Mouse (Mus musculus): Measurements from ENCODE around the gene Smco3. TPM values are rescaled to one million over a fixed set of nuclear protein-coding genes. Genes with fewer than 3 reads are reported as not detected.

The Smco3 gene
- polyA plus RNA-seq, 1 experiment from 2014 or later: not detected

DNA sequence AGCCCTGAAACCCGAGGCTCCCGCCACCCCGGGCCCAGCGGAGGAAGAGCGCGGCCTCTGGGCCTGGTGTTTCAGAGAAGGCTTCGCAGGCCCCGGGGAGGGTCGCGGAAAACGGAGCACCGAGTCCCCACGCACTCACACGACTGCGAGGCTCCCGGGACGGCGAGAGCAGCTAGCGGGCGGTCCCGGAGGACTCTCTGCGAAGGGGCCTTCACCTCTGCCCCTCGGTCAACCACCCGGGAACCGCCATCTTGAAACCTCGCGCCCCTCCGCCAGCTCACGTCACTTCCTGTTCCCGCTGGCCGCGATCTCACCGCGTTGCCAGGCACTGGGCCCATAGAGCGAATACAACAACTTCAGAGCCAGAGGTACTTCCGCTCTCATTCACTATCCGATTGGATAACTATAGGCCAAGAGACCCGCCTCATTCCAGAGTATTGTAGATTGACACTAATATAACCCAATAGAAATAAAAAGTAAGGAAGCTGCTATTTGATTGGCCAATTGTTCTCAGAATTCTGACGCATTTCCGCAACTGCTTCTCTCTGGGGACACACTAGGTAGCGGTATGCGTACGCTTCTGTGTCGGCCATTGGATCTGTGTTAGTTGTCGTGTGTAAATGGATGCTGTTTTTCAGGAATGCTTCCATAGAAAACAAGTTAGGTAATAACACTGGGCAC lies 7.2 kb downstream of the Smco3 start, which contains the start of gene Wbp11:
Gene Wbp11, minus strand, starts transcription at position 353 of the 681 bp plus-strand sequence.
- ATAC-seq (ENCODE audit: insufficient number of reproducible peaks, insufficient read depth, low FRiP score, low read depth): peak; percentile 100
- Histone ChIP-seq H3K4me1 (ENCODE audit: control insufficient read depth in 2 of 2, insufficient read depth in 2 of 2, low read length in 2 of 2) (peaks cover 0 to 9% of the 10 kb centered on the region in 2 experiments; a peak in 2 of 4 replicates), H3K27me3 (ENCODE audit: control insufficient read depth, insufficient read depth, low read length) (no peaks in the 10 kb centered on the region), H3K27ac (replicated peaks in 1 of 2; ENCODE audit: control insufficient read depth in 1 of 2, insufficient read depth in 1 of 2, low read depth in 2 of 2, low read length in 2 of 2) (peak within 1 kb of the TSS; percentile 77 to 79), H3K4me2 (ENCODE audit: low read length) (peak within 1 kb of the TSS; percentile 90), H3K36me3 (ENCODE audit: control insufficient read depth, insufficient read depth, low read length) (peaks cover 26% of the 10 kb centered on the region), H3K9ac (ENCODE audit: low read length) (peak within 1 kb of the TSS; percentile 99), H3K4me3 (ENCODE audit: control insufficient read depth in 1 of 2, insufficient read depth in 1 of 2, low read depth in 1 of 2, low read length in 2 of 2) (peak within 1 kb of the TSS; percentile 72 to 97), H3K9me3 (ENCODE audit: control insufficient read depth, low read length) (no peaks in the 10 kb centered on the region)
- under 1% methylated on average over 45 of the region's 45 CpGs for WGBS

DNA sequence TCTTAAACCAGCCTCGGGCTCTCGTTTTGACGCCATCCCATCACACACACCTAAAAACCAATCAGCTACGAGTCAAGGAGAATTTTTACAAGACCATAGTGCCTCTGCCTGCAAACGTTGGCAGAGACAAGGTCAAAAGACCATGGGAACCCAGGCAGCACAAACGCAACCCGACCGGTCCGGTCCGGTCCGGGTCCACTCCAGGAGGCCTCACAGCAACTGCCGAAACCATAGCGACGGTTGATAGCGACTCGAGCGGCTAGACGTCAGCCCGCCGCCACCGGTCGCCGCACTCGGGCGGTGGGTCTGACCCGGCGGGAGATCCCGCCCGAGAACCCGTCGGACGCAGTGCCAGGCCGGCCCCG lies 7.8 kb downstream of the Smco3 start, which contains the start of gene BC049715:
Gene BC049715, plus strand, starts transcription at position 111 of the 365 bp plus-strand sequence.
- peak within 1 kb of the TSS; percentile 99 for H3K9ac ChIP-seq (ENCODE audit: low read length)
- peak; percentile 16; the same call in 1 of the 2 replicates for ATAC-seq (ENCODE audit: insufficient number of reproducible peaks, insufficient read depth, low FRiP score, low read depth)
- H3K4me2 ChIP-seq (ENCODE audit: low read length): peak within 1 kb of the TSS; percentile 90
- under 1% methylated on average over 34 of the region's 34 CpGs for WGBS
- peak within 1 kb of the TSS; percentile 77 to 79 for H3K27ac ChIP-seq (replicated peaks in 1 of 2; ENCODE audit: control insufficient read depth in 1 of 2, insufficient read depth in 1 of 2, low read depth in 2 of 2, low read length in 2 of 2)
- H3K27me3 ChIP-seq (ENCODE audit: control insufficient read depth, insufficient read depth, low read length): no peaks in the 10 kb centered on the region
- H3K4me3 ChIP-seq (ENCODE audit: control insufficient read depth in 1 of 2, insufficient read depth in 1 of 2, low read depth in 1 of 2, low read length in 2 of 2): peak within 1 kb of the TSS; percentile 72 to 97
- peaks cover 0 to 9% of the 10 kb centered on the region in 2 experiments; a peak in 2 of 4 replicates for H3K4me1 ChIP-seq (ENCODE audit: control insufficient read depth in 2 of 2, insufficient read depth in 2 of 2, low read length in 2 of 2)
- peaks cover 31% of the 10 kb centered on the region for H3K36me3 ChIP-seq (ENCODE audit: control insufficient read depth, insufficient read depth, low read length)
- H3K9me3 ChIP-seq (ENCODE audit: control insufficient read depth, low read length): no peaks in the 10 kb centered on the region

DNA sequence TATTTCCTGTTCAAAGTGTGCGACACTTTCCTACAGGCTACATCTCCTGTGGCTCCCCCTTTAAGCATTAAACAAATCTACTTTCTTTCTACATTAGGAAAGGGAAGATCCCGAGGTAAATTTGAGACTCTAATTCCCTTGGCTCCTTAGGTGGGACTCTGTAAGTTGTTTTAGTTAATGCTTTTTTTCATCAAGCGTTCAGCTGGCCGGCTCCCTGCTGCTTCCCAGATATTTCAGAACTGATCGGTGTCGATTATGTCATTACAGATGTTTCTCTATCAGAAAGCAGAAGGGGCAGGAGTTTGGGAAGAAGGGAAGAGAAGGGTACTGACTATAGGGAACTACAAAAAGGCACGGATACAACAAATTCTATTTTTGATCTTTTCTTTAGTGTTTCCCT lies 8.1 kb downstream of the Smco3 start:
- H3K4me1 ChIP-seq (ENCODE audit: control insufficient read depth in 2 of 2, insufficient read depth in 2 of 2, low read length in 2 of 2): peaks cover 0 to 9% of the 10 kb centered on the region in 2 experiments; a peak in 2 of 4 replicates
- no peaks in the 10 kb centered on the region for H3K9me3 ChIP-seq (ENCODE audit: control insufficient read depth, low read length)
- H3K27ac ChIP-seq (replicated peaks in 1 of 2; ENCODE audit: control insufficient read depth in 1 of 2, insufficient read depth in 1 of 2, low read depth in 2 of 2, low read length in 2 of 2): peak overlapping the region in 1 of 2 experiments; percentile 79; a peak in 2 of 4 replicates
- H3K4me2 ChIP-seq (ENCODE audit: low read length): peak overlapping the region; percentile 90
- peak overlapping the region; percentile 72 to 97 for H3K4me3 ChIP-seq (ENCODE audit: control insufficient read depth in 1 of 2, insufficient read depth in 1 of 2, low read depth in 1 of 2, low read length in 2 of 2)
- 13% methylated on average over 7 of the region's 7 CpGs for WGBS
- no peaks in the 10 kb centered on the region for H3K27me3 ChIP-seq (ENCODE audit: control insufficient read depth, insufficient read depth, low read length)
- H3K9ac ChIP-seq (ENCODE audit: low read length): peak overlapping the region; percentile 99
- no peak for ATAC-seq (ENCODE audit: insufficient number of reproducible peaks, insufficient read depth, low FRiP score, low read depth)
- peaks cover 35% of the 10 kb centered on the region for H3K36me3 ChIP-seq (ENCODE audit: control insufficient read depth, insufficient read depth, low read length)

DNA sequence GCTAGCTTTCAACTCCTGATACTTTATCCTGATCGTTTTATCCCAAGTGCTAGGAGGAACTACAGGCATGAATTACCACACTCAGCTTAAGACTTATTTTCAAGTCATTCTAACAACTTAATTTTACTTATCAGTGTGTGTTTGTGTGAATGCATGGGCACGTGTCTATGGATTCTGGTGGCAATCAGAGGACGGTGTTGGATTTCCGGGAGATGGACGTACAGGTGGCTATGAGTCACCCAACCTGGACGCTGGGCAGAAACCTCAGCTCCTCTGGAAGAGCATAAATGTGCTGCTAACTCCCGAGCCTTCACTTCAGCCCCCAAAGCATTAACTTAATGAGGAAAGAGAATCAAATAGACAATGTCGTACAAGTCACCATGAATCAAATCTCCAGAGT lies 10.3 kb downstream of the Smco3 start:
- H3K4me3 ChIP-seq (ENCODE audit: control insufficient read depth in 1 of 2, insufficient read depth in 1 of 2, low read depth in 1 of 2, low read length in 2 of 2): no peak overlapping the region
- no peak for ATAC-seq (ENCODE audit: insufficient number of reproducible peaks, insufficient read depth, low FRiP score, low read depth)

DNA sequence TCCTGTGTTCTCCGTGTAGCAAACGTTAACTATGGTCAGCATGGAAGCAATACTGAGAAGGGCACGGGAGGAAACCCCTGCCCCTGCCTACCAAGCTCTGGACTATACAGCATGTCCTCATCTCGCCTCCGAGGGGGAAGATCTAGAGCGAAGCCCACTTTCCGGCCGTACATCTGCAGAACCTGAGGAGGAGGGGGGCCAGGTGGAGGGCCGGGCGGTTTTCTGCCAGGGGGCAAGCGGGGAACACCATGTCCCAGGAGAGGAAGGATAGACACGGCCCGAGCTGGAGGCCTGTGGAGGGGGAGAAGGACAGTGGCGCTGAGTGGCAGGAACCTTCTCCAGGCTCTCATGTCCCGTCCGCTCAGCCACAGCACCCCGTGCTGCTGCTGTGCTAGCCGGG lies 14.2 kb downstream of the Smco3 start:
- H3K4me1 ChIP-seq (ENCODE audit: control insufficient read depth in 2 of 2, insufficient read depth in 2 of 2, low read length in 2 of 2): peaks cover 2 to 11% of the 10 kb centered on the region in 2 experiments; a peak in 3 of 4 replicates
- H3K36me3 ChIP-seq (ENCODE audit: control insufficient read depth, insufficient read depth, low read length): peaks cover 95% of the 10 kb centered on the region
- no peaks in the 10 kb centered on the region for H3K27me3 ChIP-seq (ENCODE audit: control insufficient read depth, insufficient read depth, low read length)
- no peaks in the 10 kb centered on the region for H3K9me3 ChIP-seq (ENCODE audit: control insufficient read depth, low read length)
- ATAC-seq (ENCODE audit: insufficient number of reproducible peaks, insufficient read depth, low FRiP score, low read depth): no peak; the same call in 1 of the 2 replicates
- 83% methylated on average over 18 of the region's 18 CpGs for WGBS
- H3K4me3 ChIP-seq (ENCODE audit: control insufficient read depth in 1 of 2, insufficient read depth in 1 of 2, low read depth in 1 of 2, low read length in 2 of 2): no peak overlapping the region
- H3K9ac ChIP-seq (ENCODE audit: low read length): 0 out of 2 replicates have a peak overlapping the region, but pooled peaks have one; percentile 25
- no peak overlapping the region for H3K27ac ChIP-seq (replicated peaks in 1 of 2; ENCODE audit: control insufficient read depth in 1 of 2, insufficient read depth in 1 of 2, low read depth in 2 of 2, low read length in 2 of 2)
- H3K4me2 ChIP-seq (ENCODE audit: low read length): no peak overlapping the region

More for the DNA sequence above, 10.3 kb downstream of the Smco3 start:
- H3K27me3 ChIP-seq (ENCODE audit: control insufficient read depth, insufficient read depth, low read length): no peaks in the 10 kb centered on the region
- no peak overlapping the region for H3K9ac ChIP-seq (ENCODE audit: low read length)
- H3K36me3 ChIP-seq (ENCODE audit: control insufficient read depth, insufficient read depth, low read length): peaks cover 56% of the 10 kb centered on the region
- H3K27ac ChIP-seq (replicated peaks in 1 of 2; ENCODE audit: control insufficient read depth in 1 of 2, insufficient read depth in 1 of 2, low read depth in 2 of 2, low read length in 2 of 2): no peak overlapping the region
- peaks cover 2 to 20% of the 10 kb centered on the region in 2 experiments; a peak in 3 of 4 replicates for H3K4me1 ChIP-seq (ENCODE audit: control insufficient read depth in 2 of 2, insufficient read depth in 2 of 2, low read length in 2 of 2)
- H3K9me3 ChIP-seq (ENCODE audit: control insufficient read depth, low read length): no peaks in the 10 kb centered on the region
- 88% methylated on average over 8 of the region's 8 CpGs for WGBS
- H3K4me2 ChIP-seq (ENCODE audit: low read length): no peak overlapping the region

DNA sequence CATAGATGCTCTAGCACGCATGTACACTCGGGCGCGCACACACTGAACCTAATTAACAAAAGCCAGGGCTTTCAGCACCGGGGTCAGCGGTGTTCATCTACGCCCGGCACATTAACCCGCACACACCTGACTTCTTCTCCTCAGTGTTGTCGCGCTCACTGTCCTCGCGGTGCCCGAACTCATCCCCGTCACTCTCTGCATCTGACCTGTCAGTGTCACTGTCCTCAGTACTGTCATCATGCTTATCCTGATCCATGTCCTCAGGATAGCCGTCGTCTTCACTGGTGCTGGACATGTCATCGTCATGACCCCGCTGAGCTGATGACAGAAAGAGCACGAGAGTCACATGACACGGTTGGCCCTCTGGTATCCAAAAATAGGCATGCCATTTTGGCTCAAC lies 14.9 kb downstream of the Smco3 start:
- H3K4me1 ChIP-seq (ENCODE audit: control insufficient read depth in 2 of 2, insufficient read depth in 2 of 2, low read length in 2 of 2): peaks cover 2 to 11% of the 10 kb centered on the region in 2 experiments; a peak in 3 of 4 replicates
- WGBS: 64% methylated on average over 21 of the region's 21 CpGs
- no peak overlapping the region for H3K9ac ChIP-seq (ENCODE audit: low read length)
- peaks cover 97% of the 10 kb centered on the region for H3K36me3 ChIP-seq (ENCODE audit: control insufficient read depth, insufficient read depth, low read length)
- H3K27me3 ChIP-seq (ENCODE audit: control insufficient read depth, insufficient read depth, low read length): no peaks in the 10 kb centered on the region
- H3K9me3 ChIP-seq (ENCODE audit: control insufficient read depth, low read length): no peaks in the 10 kb centered on the region
- H3K4me3 ChIP-seq (ENCODE audit: control insufficient read depth in 1 of 2, insufficient read depth in 1 of 2, low read depth in 1 of 2, low read length in 2 of 2): no peak overlapping the region
- no peak overlapping the region for H3K4me2 ChIP-seq (ENCODE audit: low read length)
- ATAC-seq (ENCODE audit: insufficient number of reproducible peaks, insufficient read depth, low FRiP score, low read depth): no peak
- no peak overlapping the region for H3K27ac ChIP-seq (replicated peaks in 1 of 2; ENCODE audit: control insufficient read depth in 1 of 2, insufficient read depth in 1 of 2, low read depth in 2 of 2, low read length in 2 of 2)

DNA sequence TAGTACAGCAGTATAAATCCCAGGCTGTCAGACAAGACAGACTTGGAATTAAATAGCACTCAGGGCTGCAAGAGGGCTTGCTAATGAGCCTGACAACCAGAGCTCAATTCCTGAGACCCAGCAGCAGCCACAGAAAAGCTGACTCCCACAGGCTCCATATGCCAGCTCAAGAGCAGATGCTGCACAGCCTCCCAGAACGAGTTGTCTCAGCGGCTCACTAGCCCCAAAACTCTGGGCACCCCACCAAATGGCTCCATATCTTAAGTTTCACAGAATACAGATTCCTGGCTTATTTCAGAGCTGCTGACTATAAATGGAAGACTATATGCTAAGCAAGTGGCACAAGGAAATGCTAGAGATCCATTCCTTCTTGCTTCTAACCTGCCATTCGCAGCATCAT lies 17.7 kb downstream of the Smco3 start:
- Histone ChIP-seq H3K27ac (replicated peaks in 1 of 2; ENCODE audit: control insufficient read depth in 1 of 2, insufficient read depth in 1 of 2, low read depth in 2 of 2, low read length in 2 of 2) (no peak overlapping the region), H3K9ac (ENCODE audit: low read length) (no peak overlapping the region), H3K4me2 (ENCODE audit: low read length) (no peak overlapping the region), H3K4me3 (ENCODE audit: control insufficient read depth in 1 of 2, insufficient read depth in 1 of 2, low read depth in 1 of 2, low read length in 2 of 2) (no peak overlapping the region), H3K36me3 (ENCODE audit: control insufficient read depth, insufficient read depth, low read length) (peaks cover 99% of the 10 kb centered on the region), H3K27me3 (ENCODE audit: control insufficient read depth, insufficient read depth, low read length) (no peaks in the 10 kb centered on the region), H3K4me1 (ENCODE audit: control insufficient read depth in 2 of 2, insufficient read depth in 2 of 2, low read length in 2 of 2) (peaks cover 2 to 11% of the 10 kb centered on the region in 2 experiments; a peak in 3 of 4 replicates), H3K9me3 (ENCODE audit: control insufficient read depth, low read length) (no peaks in the 10 kb centered on the region)
- ATAC-seq (ENCODE audit: insufficient number of reproducible peaks, insufficient read depth, low FRiP score, low read depth): no peak
- 92% methylated on average over 3 of the region's 3 CpGs for WGBS

Measured in heart, embryonic 14.5 days (tissue).